ENCODE assay signal across 8 mouse cellular contexts in the genomic region with DNA sequence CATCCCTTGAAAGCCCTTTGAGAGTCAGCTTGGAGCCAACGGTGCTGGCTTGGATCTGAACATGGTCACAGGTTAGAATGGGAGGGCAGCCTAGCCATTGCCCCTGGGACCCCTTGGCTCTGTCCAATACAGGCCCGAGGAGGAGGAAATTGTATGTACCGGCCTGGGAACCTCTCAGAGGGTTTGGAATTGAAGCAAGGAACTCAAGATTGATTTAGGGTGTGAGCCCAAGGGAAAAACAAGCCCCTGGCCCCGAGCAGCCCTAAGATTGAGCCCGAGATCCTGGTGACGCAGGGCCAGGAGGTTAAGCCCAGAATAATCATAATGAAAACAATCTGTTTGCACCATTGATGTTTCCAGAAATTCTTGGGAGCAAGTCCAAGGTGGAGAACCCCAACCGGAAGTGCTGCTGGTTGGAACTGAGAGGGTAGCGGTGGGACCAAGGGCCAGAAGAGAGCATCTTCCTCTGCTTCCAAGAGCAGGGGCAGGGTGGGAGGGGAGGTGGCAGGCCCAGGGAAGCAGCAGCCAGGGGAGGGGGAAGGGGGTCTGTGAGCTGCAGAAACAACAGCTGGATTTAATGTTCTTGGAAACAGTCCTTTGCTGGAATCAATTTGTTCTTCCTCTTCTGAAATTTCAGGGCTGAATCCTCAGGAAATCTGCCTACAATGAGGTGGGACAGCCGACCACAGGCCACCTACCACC. TPM values are rescaled to one million over a fixed set of nuclear protein-coding genes. Genes with fewer than 3 reads are reported as not detected.
DNase-seq lines count a peak whose midpoint lies in the region; ATAC-seq lines count a peak whose summit lies in the region.
"Had no signal": no experiment of that assay in that cellular context is flagged by ENCODE, and none has a peak within 500 bp of the region (broad histone marks: within the 10 kb centered on the region; RNA-seq: fewer than 3 reads in every experiment).

No protein-coding gene starts in this region.

- 23% methylated on average over 9 of the region's 9 CpGs for WGBS in embryonic facial prominence, embryonic 13.5 days
- WGBS in limb, embryonic 15.5 days = 25% methylated on average over 9 of the region's 9 CpGs

- peak overlapping the region; percentile 34; the same call in 1 of the 2 replicates for H3K4me2 ChIP-seq in embryonic facial prominence, embryonic 13.5 days
- no peak overlapping the region for H3K4me2 ChIP-seq in limb, embryonic 15.5 days

- no peak overlapping the region for H3K9ac ChIP-seq in embryonic facial prominence, embryonic 13.5 days
- no peak overlapping the region for H3K9ac ChIP-seq in limb, embryonic 15.5 days

- no peaks in the 10 kb centered on the region for H3K9me3 ChIP-seq in embryonic facial prominence, embryonic 13.5 days
- no peaks in the 10 kb centered on the region for H3K9me3 ChIP-seq in limb, embryonic 15.5 days

- peaks cover 47% of the 10 kb centered on the region for H3K4me1 ChIP-seq in embryonic facial prominence, embryonic 13.5 days
- H3K4me1 ChIP-seq in limb, embryonic 15.5 days = peaks cover 31% of the 10 kb centered on the region

- H3K36me3 ChIP-seq in embryonic facial prominence, embryonic 13.5 days = no peaks in the 10 kb centered on the region
- H3K36me3 ChIP-seq in limb, embryonic 15.5 days = no peaks in the 10 kb centered on the region

- no peak for ATAC-seq in embryonic facial prominence, embryonic 13.5 days (ENCODE audit: insufficient number of reproducible peaks, insufficient read depth, low FRiP score, low TSS enrichment, low read depth)
- peak; percentile 71 for ATAC-seq in limb, embryonic 15.5 days (ENCODE audit: insufficient number of reproducible peaks, low FRiP score, low TSS enrichment, low read depth)
- ATAC-seq: midbrain, embryonic 16.5 days had no signal

- intact Hi-C loops in heart, postnatal 36 days (cut with DNase I) = no loop called here
- intact Hi-C loops in left cerebral cortex, postnatal 25 days (cut with DNase I) = no loop called here
- intact Hi-C loops in left cerebral cortex, postnatal 4 days (cut with DNase I) = no loop called here

- H3K27ac ChIP-seq in embryonic facial prominence, embryonic 13.5 days = peak overlapping the region; percentile 80
- H3K27ac ChIP-seq in limb, embryonic 15.5 days = peak overlapping the region; percentile 83

- 0 out of 2 replicates have a peak, but pooled peaks cover 5% of the 10 kb centered on the region for H3K27me3 ChIP-seq in embryonic facial prominence, embryonic 13.5 days
- H3K27me3 ChIP-seq in limb, embryonic 15.5 days = no peaks in the 10 kb centered on the region

- DNase-seq in adrenal gland, postnatal 36 days = peak; percentile 10 to 53
- peak; percentile 61 to 64 for DNase-seq in heart, postnatal 36 days
- DNase-seq in left cerebral cortex, postnatal 25 days (ENCODE audit: low spot score in 2 of 2) = no peak
- no peak for DNase-seq in right cerebral cortex, postnatal 10 days (ENCODE audit: low spot score in 2 of 2)
- DNase-seq in left cerebral cortex, postnatal 4 days = no peak

- H3K4me3 ChIP-seq in embryonic facial prominence, embryonic 13.5 days = no peak overlapping the region
- H3K4me3 ChIP-seq in limb, embryonic 15.5 days = no peak overlapping the region

RNA-seq across cellular contexts. Expression of gene Slco2a1, which starts 10.6 kb away (rescaled TPM):
- 1 to 10 TPM; 3.2 to 3.7 TPM for total RNA-seq in adrenal gland, postnatal 36 days (2021)
- polyA plus RNA-seq in embryonic facial prominence, embryonic 13.5 days (2015; fragmentation: Nextera tagmentation; extraction: Ambion mirVana) = 6.1 and 9.8 TPM in 2 replicates
- total RNA-seq in heart, postnatal 36 days (2021) = 1 to 10 TPM; 4.3 to 5.6 TPM
- 6.2 and 7.1 TPM in 2 replicates for polyA plus RNA-seq in limb, embryonic 15.5 days (2015; fragmentation: Nextera tagmentation; extraction: Ambion mirVana)
- total RNA-seq in left cerebral cortex, postnatal 25 days (2021) = 1 to 10 TPM; 1.3 TPM
- 1 to 10 TPM; 3.9 to 4.7 TPM for total RNA-seq in left cerebral cortex, postnatal 4 days (2021)

Comparison
In these comparisons a context has a peak if more than half of its experiments do, and no peak if none do; other contexts are left out.
1. DNase-seq: peak in adrenal gland, postnatal 36 days (2 of 2) and heart, postnatal 36 days (2 of 2); none in left cerebral cortex, postnatal 25 days (0 of 2), right cerebral cortex, postnatal 10 days (0 of 2) and left cerebral cortex, postnatal 4 days (single experiment).